Mouse (Mus musculus) lung, postnatal 0 days (tissue): ENCODE results near the gene Creg1.

Experiments
- CTCF ChIP-seq: IDR thresholded peaks from 2 replicates; pipeline ENCODE4 v1.5.1; 2016; ENCODE audit warnings: antibody characterized with exemption, mild to moderate bottlenecking
- EP300 ChIP-seq: IDR thresholded peaks from 2 replicates; pipeline ENCODE4 v1.6.1; 2016; ENCODE audit warnings: antibody characterized with exemption, mild to moderate bottlenecking, control low read depth

GRCm38 (mm10) chr1:165781426-165781825, 17.9 kb downstream of the Creg1 start:
- TF ChIP-seq CTCF (no peak), EP300 (no peak)
